Mouse (Mus musculus) left cerebral cortex, adult 18-20 months (tissue): ENCODE measurements around the gene Ago4. TPM values are rescaled to one million over a fixed set of nuclear protein-coding genes. Genes with fewer than 3 reads are reported as not detected.

ENCODE experiments used
- DNase-seq, 2 experiments: peaks; one replicate each; pipeline ENCODE4 v3.0.0; 2021 to 2022; ENCODE audit warnings: low spot score in 2 of 2, mixed read lengths in 1 of 2
- total RNA-seq, 2 experiments: library from RNA; stranded (reverse); gene quantifications; 2 replicates each; pipeline ENCODE4 v1.2.3; 2021

Ago4 gene
- total RNA-seq, 2 experiments from 2014 or later = 8.5 to 9.7 TPM

GRCm38 (mm10) chr4:126526828-126527227 is 6.4 kb downstream of the Ago4 start:
- DNase-seq = no peak

- no peak for DNase-seq
Observed at GRCm38 (mm10) chr4:126526164-126526563, 7.1 kb downstream of the Ago4 start.

- DNase-seq = no peak
Observed at GRCm38 (mm10) chr4:126512308-126513066, 20.8 kb downstream of the Ago4 start.

- DNase-seq = no peak
Observed at GRCm38 (mm10) chr4:126511013-126511412, 22.3 kb downstream of the Ago4 start.

- DNase-seq = no peak
Observed at GRCm38 (mm10) chr4:126509072-126509471, 24.2 kb downstream of the Ago4 start.

- no peak for DNase-seq
Observed at GRCm38 (mm10) chr4:126508110-126508899, 25.0 kb downstream of the Ago4 start.

GRCm38 (mm10) chr4:126502977-126503309 is 30.3 kb downstream of the Ago4 start:
- no peak for DNase-seq

- no peak for DNase-seq
Observed at GRCm38 (mm10) chr4:126502141-126502976, 30.9 kb downstream of the Ago4 start.

- DNase-seq = no peak
Observed at GRCm38 (mm10) chr4:126498601-126499000, 34.7 kb downstream of the Ago4 start.

- DNase-seq = no peak
Observed at GRCm38 (mm10) chr4:126496963-126497362, 36.3 kb downstream of the Ago4 start.

- DNase-seq = no peak
Observed at GRCm38 (mm10) chr4:126495942-126496790, 37.1 kb downstream of the Ago4 start.

GRCm38 (mm10) chr4:126495453-126495852 is 37.8 kb downstream of the Ago4 start:
- no peak for DNase-seq

GRCm38 (mm10) chr4:126493416-126493815 is 39.9 kb downstream of the Ago4 start:
- no peak for DNase-seq

GRCm38 (mm10) chr4:126491977-126492376 is 41.3 kb downstream of the Ago4 start:
- no peak for DNase-seq

- DNase-seq = no peak
Observed at GRCm38 (mm10) chr4:126490726-126491125, 42.5 kb downstream of the Ago4 start.

GRCm38 (mm10) chr4:126489811-126490210 is 43.5 kb downstream of the Ago4 start:
- DNase-seq = no peak

- no peak for DNase-seq
Observed at GRCm38 (mm10) chr4:126486217-126486616, 47.1 kb downstream of the Ago4 start.

- no peak for DNase-seq
Observed at GRCm38 (mm10) chr4:126485065-126485464, 48.2 kb downstream of the Ago4 start.

GRCm38 (mm10) chr4:126483874-126484273 is 49.4 kb downstream of the Ago4 start:
- DNase-seq = no peak

GRCm38 (mm10) chr4:126482951-126483350 is 50.3 kb downstream of the Ago4 start:
- DNase-seq = no peak

GRCm38 (mm10) chr4:126481461-126481860 is 51.8 kb downstream of the Ago4 start:
- DNase-seq = no peak
